Mouse (Mus musculus) cerebellum, postnatal 10 days (tissue): ENCODE results near the gene Ppfibp2.

Experiments
- DNase-seq, 2 experiments: peaks; one replicate each; pipeline ENCODE4 v3.0.0; 2021; ENCODE audit warnings: mixed read lengths in 2 of 2

Gene Ppfibp2

GRCm38 (mm10) chr7:107594857-107595402 lies at the start of gene Ppfibp2:
TSS of gene Ppfibp2 (plus strand) at chr7:107595207.
- DNase-seq: peak; percentile 82 to 89

DNA sequence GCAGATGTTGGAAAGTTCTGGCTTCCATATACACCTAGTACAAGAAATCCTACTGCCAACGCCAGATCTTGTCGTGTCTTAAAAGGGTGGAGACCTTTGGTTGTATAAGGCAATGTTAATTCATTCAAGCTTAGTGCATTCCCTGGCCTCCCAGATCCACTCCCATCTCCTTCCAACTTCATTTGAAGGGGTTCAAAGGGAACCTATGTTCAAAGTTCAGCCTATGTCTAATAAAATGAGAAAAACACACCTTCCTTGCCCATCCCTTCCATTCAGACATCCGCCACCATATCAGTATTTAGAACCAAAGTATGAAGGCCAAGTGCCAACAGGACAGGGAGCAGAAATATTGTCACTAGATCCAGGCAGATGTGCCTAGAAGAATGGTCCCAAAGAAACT lies 47.1 kb upstream of the Ppfibp2 start:
- DNase-seq: no peak

GRCm38 (mm10) chr7:107553461-107553860 lies 41.5 kb upstream of the Ppfibp2 start:
- DNase-seq: peak in 1 of 2 experiments; percentile 8

DNA sequence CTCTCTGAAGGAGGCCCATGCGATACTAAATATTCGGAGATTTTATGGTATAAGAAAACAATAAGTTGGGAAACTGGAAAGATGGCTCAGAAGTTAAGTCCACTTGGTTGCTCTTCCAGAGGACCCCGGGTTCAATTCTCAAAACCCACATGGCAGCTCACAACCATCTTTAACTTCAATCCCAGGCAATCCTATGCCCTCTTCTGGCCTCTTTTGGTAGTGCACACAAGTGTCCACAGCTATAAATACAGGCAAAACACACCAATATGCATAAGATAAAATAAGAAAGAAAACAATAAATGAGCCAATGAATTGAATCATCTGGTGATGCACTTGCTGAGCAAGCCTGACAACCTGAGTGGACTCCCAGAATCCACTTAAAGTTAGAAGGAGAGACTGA lies 39.1 kb upstream of the Ppfibp2 start:
- peak; percentile 59 to 60 for DNase-seq

- DNase-seq: no peak
These were observed 34.3 kb upstream of the Ppfibp2 start for GRCm38 (mm10) chr7:107560675-107561074.

DNA sequence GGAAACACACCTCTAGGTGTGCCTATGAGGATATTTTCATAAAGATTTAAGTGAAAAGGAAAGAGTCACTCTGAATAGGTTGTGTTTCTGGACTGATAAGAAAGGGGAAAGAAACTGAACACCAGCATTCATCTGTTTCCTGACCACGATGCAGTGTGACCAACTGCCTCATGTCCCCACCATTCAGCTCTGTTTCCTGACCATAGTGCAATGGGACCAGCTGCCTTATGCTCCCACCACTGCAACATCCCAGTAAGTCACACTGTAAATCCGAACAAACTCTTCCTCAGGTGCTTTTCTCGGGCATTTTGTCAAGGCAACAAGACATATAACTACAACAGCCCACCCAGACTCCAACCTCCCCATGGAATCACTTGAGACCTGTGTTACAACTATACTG lies 33.4 kb upstream of the Ppfibp2 start:
- DNase-seq: no peak

GRCm38 (mm10) chr7:107563727-107564126 lies 31.3 kb upstream of the Ppfibp2 start:
- DNase-seq: no peak

DNA sequence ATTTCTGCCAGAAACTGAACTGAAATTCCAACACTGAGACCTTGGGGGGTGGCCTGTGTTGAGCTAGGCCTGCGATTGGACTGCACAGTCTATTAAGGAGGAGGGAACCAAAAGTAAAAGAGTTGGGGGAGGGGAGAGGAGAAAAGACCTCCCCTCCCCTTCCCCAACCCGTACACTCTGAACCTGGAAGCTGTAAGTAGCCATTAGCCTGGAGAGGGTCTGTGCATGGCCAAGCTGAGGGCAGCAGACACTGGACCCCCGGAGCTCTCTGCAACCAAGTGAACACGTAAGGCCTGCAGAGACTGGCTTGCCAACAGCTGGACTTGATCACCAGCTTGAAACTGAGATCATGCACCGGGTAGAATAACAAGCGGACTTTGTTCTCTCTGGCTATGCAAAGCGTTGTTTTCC lies 27.7 kb upstream of the Ppfibp2 start, which contains the start of gene Olfml1:
Gene Olfml1, plus strand, starts transcription at position 186 of the 411 bp plus-strand sequence.
- DNase-seq: peak in 1 of 2 experiments; percentile 12

- DNase-seq: no peak
These were observed 27.3 kb upstream of the Ppfibp2 start for GRCm38 (mm10) chr7:107567674-107568073.

DNA sequence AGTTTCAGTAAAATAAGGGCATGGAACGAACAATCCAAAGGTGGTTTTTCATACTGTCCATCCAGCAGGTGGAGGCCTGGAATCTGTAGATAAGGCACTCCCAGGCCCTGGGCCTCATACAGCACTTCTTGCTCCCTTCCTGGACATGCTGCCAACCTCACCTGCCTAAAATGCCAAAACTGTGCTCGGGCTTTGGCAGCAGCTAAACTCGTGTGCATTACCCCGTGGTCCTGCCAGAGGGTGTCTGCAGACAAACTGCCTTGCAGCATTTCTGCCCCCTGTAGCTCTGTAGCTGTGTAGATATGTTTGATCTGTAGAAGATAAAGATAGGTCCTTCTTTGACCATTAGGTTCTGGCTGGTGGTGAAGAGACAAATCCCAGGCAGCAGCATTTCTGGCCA lies 26.0 kb upstream of the Ppfibp2 start:
- peak; percentile 25 to 44 for DNase-seq

DNA sequence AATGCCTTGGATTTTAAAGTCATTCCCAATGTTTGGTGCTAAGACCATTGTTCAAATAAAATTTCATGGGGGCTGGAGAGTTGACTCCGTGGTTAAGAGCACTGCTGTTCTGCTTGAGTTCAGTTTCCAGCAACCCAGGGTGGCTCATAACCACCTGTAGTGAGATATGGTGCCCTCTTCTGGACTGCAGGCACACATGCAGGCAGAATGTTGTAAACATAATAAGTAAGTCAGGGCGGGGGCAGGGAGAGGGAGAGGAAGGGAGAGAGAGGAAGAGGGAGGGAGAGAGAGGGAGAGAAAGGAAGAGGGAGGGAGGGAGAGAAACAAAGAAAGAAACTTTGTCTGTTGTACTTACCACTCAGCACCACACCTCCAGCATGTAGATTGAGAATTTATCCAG lies 21.2 kb upstream of the Ppfibp2 start:
- no peak for DNase-seq

- DNase-seq: no peak
These were observed 20.7 kb upstream of the Ppfibp2 start for GRCm38 (mm10) chr7:107574276-107574675.

- peak; percentile 15 to 38 for DNase-seq
These were observed 2.4 kb upstream of the Ppfibp2 start for GRCm38 (mm10) chr7:107592641-107593040.

- DNase-seq: peak in 1 of 2 experiments; percentile 8
These were observed 1.1 kb upstream of the Ppfibp2 start for GRCm38 (mm10) chr7:107593904-107594303.

- DNase-seq: peak; percentile 68 to 73
These were observed 616 bp upstream of the Ppfibp2 start for GRCm38 (mm10) chr7:107594325-107594856.

DNA sequence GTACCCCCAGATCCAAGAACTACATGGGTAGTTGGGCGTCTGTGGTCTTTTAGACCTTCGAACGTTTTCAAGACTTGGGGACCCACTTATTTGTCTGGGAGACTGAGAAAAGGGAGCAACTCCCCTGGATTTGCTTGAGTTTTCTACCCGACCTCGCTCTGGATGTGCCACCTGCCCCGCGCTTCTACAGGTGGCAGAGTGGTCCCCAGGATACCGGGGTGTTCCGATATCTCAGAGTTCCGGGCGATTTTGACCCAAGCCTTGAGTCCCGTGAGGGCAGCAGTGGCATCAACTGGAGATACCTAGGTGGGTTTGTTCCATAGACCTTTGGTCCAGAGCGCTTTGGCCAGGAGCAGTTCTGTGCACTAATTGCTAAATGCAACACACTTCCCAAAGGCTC lies 419 bp downstream of the Ppfibp2 start:
- DNase-seq: peak; percentile 5 to 7

DNA sequence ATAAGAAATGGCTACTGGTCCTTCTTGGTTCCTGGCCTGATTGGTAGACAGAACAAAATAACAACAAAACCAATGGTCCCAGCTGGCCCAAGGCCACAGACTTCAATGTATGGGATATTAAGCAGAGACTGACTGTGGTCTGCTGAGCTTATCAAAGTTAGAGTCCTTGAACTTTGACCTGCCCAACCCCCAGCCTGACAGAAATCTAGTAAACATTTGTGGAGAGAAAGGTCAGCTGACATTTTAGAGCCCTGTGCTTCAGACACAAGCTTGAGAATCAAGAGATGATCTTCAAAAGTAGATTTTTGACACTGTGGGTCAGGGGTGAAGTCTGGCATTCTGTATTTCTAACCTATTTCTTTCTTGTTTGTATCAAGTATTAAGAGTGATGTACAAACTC lies 1.7 kb downstream of the Ppfibp2 start:
- DNase-seq: no peak

- no peak for DNase-seq
These were observed 2.9 kb downstream of the Ppfibp2 start for GRCm38 (mm10) chr7:107597956-107598355.

GRCm38 (mm10) chr7:107600651-107601050 lies 5.6 kb downstream of the Ppfibp2 start:
- no peak for DNase-seq

GRCm38 (mm10) chr7:107602505-107602904 lies 7.5 kb downstream of the Ppfibp2 start:
- DNase-seq: no peak

- no peak for DNase-seq
These were observed 7.9 kb downstream of the Ppfibp2 start for GRCm38 (mm10) chr7:107602913-107603312.

- DNase-seq: no peak
These were observed 12.8 kb downstream of the Ppfibp2 start for GRCm38 (mm10) chr7:107607766-107608165.

GRCm38 (mm10) chr7:107609622-107610255 lies 14.7 kb downstream of the Ppfibp2 start:
- no peak for DNase-seq

DNA sequence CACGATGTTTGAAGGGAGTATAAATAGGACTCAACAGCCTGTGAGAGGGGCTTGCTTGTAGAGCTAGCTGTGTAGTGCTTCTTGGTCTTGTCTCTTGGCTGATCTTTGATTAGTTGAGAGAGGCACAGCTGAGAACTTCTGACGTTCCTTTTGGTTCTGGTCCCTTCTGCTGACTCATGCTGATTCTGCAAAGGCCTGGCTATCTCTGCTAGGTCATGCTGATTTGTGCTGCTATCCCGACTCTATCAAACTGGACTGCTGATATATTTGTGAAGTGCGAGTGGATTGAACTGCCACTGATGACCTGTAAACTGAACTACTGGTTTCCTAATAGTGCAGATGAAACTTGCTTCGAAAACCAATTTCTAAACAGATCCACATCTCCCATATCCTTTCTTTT lies 15.9 kb downstream of the Ppfibp2 start:
- DNase-seq: no peak
